Mouse (Mus musculus): ENCODE results near the gene Duox2. TPM values are rescaled to one million over a fixed set of nuclear protein-coding genes. Genes with fewer than 3 reads are reported as not detected.

Gene Duox2
- total and polyA plus RNA-seq, 2 experiments: 0.04 TPM; not detected in 1

DNA sequence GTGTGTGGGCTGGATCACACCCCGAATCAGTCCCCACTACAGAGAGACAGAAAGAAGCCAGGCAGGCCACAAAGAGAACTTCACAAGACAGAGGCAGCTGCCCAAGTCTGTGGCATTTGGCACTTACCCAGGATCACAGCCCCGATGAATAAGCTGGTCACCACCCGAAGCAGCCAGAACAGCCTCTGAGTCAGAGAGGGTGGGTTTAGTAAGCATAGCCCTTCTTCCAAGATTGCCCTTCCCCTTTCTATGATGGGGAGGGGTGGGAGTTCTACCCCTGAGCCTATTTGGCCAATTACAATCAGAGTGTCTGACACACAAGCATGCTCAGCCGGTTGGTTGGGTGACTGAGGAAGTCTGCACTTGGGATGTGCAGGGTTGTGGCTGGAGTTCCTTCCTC is 7.9 kb upstream of the Duox2 start:
- Histone ChIP-seq H3K4me1 (ENCODE audit: control insufficient read depth, insufficient read depth, low read length) (peaks cover 5% of the 10 kb centered on the region), H3K4me3 (ENCODE audit: insufficient read depth, low read depth, low read length) (no peak overlapping the region), H3K27me3 (ENCODE audit: control insufficient read depth, insufficient read depth, low read length) (peaks cover 11% of the 10 kb centered on the region; the same call in 1 of the 2 replicates), H3K36me3 (ENCODE audit: control insufficient read depth, insufficient read depth, low read length) (no peaks in the 10 kb centered on the region), H3K79me2 (ENCODE audit: control insufficient read depth, insufficient read depth, low read length) (no peaks in the 10 kb centered on the region), H3K9ac (ENCODE audit: low read depth, low read length) (no peak overlapping the region), H3K27ac (replicated peaks; ENCODE audit: insufficient read depth, low read depth, low read length) (no peak overlapping the region)
- TF ChIP-seq POLR2A (IDR thresholded peaks at IDR 0.05; ENCODE audit: extremely low read depth, insufficient read depth, low read length) (no peak), CTCF (IDR thresholded peaks at IDR 0.05; ENCODE audit: low read depth, low read length) (no peak)
- no peak for DNase-seq (ENCODE audit: extremely low read depth, low read depth, low spot score)
- WGBS: 47% methylated on average over 4 of the region's 4 CpGs

DNA sequence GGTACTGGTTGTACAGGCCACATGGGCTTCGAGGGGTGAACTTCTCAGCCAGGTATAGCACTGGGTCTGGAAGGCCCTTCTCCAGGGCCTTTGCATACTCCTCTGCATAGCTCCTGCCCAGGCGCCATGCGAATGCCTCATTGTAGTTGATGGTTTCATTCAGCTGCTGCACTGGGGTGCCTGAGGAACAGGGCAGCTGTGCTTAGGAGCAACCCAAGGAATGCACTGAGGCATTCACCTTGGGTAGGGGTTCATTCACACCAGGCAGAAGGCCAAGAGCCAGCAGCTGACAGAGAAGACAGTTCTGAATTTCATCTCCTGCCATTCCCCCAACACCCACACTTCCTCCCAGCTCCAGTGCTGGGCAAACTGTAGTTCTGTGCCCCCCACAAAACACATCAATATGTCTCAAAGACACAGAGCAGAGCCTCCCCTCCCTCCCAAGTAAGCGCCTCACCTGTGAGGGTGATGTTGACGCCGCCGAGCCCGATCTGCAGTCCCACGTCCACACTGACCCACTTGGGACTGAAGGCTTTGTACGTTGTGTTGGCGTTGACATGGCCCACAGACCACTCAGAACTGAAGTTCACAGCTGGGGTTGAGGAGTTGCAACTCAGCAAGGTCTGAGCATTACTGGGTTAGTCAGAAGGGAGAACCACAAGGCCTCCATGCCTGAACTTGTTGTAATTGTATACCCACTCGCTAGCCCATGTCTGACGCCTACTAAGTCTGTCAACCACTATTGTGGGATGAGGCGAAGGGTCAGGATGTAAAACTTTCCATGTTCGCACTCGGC is 7.0 kb upstream of the Duox2 start:
- 89% methylated on average over 16 of the region's 16 CpGs for WGBS
- no peak for DNase-seq (ENCODE audit: extremely low read depth, low read depth, low spot score)
- Histone ChIP-seq H3K79me2 (ENCODE audit: control insufficient read depth, insufficient read depth, low read length) (no peaks in the 10 kb centered on the region), H3K4me3 (ENCODE audit: insufficient read depth, low read depth, low read length) (no peak overlapping the region), H3K4me1 (ENCODE audit: control insufficient read depth, insufficient read depth, low read length) (peaks cover 8% of the 10 kb centered on the region), H3K27ac (replicated peaks; ENCODE audit: insufficient read depth, low read depth, low read length) (no peak overlapping the region), H3K9ac (ENCODE audit: low read depth, low read length) (no peak overlapping the region), H3K36me3 (ENCODE audit: control insufficient read depth, insufficient read depth, low read length) (no peaks in the 10 kb centered on the region), H3K27me3 (ENCODE audit: control insufficient read depth, insufficient read depth, low read length) (peaks cover 16% of the 10 kb centered on the region)
- TF ChIP-seq POLR2A (IDR thresholded peaks at IDR 0.05; ENCODE audit: extremely low read depth, insufficient read depth, low read length) (no peak), CTCF (IDR thresholded peaks at IDR 0.05; ENCODE audit: low read depth, low read length) (no peak)

DNA sequence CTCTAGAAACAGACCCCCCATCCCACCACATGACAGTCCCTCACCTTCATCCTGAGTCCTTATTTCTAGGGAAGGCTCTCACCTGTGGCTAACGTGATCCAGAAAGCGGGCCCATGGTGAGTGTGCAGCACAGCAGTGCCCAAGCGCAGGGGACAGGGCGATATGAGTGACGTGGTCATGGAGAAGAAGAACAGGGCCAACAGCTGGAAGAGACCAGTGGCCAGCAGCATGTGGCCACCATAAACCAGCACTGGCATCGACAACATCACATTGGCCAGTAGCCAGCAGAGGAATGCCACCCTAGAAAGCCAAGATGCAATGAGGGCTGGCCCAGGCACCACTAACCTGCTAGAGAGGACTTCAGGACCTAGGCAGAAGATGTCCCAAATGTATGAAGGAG is 6.3 kb upstream of the Duox2 start:
- 93% methylated on average over 6 of the region's 6 CpGs for WGBS
- no peak for TF ChIP-seq POLR2A (IDR thresholded peaks at IDR 0.05; ENCODE audit: extremely low read depth, insufficient read depth, low read length)
- TF ChIP-seq CTCF (IDR thresholded peaks at IDR 0.05; ENCODE audit: low read depth, low read length): no peak
- no peak overlapping the region for H3K4me3 ChIP-seq (ENCODE audit: insufficient read depth, low read depth, low read length)

DNA sequence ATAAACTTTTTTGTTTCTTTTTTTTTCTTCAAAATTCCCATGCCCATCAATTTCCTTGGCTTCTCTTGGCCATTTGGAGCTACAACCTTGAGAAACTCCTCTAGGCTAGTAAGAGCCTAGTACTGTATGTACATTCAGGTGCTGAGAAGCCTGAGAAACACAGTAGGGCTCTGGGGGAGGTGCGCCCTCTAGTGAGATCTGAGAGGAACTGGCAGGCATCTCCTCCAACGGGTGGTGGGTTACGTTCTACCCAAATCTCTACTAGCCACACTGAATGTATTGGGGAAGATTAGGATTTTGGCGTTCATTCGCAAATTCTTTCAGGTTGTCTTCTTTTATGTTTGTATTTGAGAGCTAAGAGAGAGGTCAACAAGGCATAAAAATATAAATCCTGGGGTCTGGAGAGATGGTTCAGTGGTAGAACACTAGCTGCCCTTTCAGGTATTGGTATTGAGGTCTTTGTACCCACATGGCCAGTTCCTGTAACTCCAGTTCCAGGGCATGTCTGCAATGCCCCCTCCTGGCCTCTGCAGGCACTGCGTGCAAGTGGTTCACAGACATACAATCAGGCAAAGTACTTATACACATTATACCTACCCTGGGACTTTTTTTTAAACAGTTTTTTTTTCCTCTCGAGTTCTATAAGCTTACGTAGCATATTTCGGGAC is 4.5 kb upstream of the Duox2 start:
- Histone ChIP-seq H3K79me2 (ENCODE audit: control insufficient read depth, insufficient read depth, low read length) (no peaks in the 10 kb centered on the region), H3K27me3 (ENCODE audit: control insufficient read depth, insufficient read depth, low read length) (peaks cover 29% of the 10 kb centered on the region), H3K4me1 (ENCODE audit: control insufficient read depth, insufficient read depth, low read length) (peaks cover 15% of the 10 kb centered on the region), H3K4me3 (ENCODE audit: insufficient read depth, low read depth, low read length) (no peak overlapping the region), H3K27ac (replicated peaks; ENCODE audit: insufficient read depth, low read depth, low read length) (no peak overlapping the region), H3K36me3 (ENCODE audit: control insufficient read depth, insufficient read depth, low read length) (no peaks in the 10 kb centered on the region), H3K9ac (ENCODE audit: low read depth, low read length) (no peak overlapping the region)
- 4% methylated on average over 9 of the region's 9 CpGs for WGBS
- peak; percentile 64 for DNase-seq (ENCODE audit: extremely low read depth, low read depth, low spot score)
- no peak for TF ChIP-seq POLR2A (IDR thresholded peaks at IDR 0.05; ENCODE audit: extremely low read depth, insufficient read depth, low read length)
- peak; percentile 95 for TF ChIP-seq CTCF (IDR thresholded peaks at IDR 0.05; ENCODE audit: low read depth, low read length)

More for the DNA sequence above, 6.3 kb upstream of the Duox2 start:
- Histone ChIP-seq H3K27me3 (ENCODE audit: control insufficient read depth, insufficient read depth, low read length) (peaks cover 22% of the 10 kb centered on the region), H3K79me2 (ENCODE audit: control insufficient read depth, insufficient read depth, low read length) (no peaks in the 10 kb centered on the region), H3K36me3 (ENCODE audit: control insufficient read depth, insufficient read depth, low read length) (no peaks in the 10 kb centered on the region), H3K27ac (replicated peaks; ENCODE audit: insufficient read depth, low read depth, low read length) (no peak overlapping the region), H3K9ac (ENCODE audit: low read depth, low read length) (no peak overlapping the region), H3K4me1 (ENCODE audit: control insufficient read depth, insufficient read depth, low read length) (peaks cover 8% of the 10 kb centered on the region)
- no peak for DNase-seq (ENCODE audit: extremely low read depth, low read depth, low spot score)

DNA sequence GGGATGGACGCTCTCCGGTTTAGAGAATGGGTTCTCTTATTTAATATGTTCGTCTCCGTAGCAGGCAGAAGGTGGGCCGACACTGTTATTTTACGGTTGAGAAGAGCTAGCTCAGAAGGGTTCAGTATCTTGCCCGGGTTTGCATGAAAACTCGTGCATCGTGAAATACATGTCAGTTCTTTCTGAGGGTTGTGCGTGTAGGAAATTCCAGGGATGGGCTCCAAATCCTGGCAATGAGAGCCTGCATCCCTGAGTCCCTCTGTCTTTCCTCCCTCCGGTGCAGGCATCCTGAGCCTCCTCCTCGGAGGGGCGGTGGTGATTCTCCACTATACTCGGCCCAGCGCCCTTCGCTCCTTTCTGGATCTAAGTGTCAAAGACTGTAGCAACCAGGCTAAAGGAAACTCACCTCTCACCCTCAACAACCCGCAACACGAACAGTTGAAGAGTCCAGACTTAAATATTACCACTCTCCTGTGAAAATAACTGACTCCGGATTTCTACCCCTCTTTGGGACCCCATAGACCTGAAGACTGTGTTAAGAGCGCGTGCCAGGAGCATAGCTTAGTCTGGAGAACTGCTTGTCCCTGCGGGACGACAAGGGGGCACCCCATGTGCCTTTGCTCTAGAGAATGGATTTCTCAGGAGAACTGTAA is 3.8 kb upstream of the Duox2 start:
- no peaks in the 10 kb centered on the region for H3K36me3 ChIP-seq (ENCODE audit: control insufficient read depth, insufficient read depth, low read length)
- no peaks in the 10 kb centered on the region for H3K79me2 ChIP-seq (ENCODE audit: control insufficient read depth, insufficient read depth, low read length)
- DNase-seq (ENCODE audit: extremely low read depth, low read depth, low spot score): no peak
- peaks cover 15% of the 10 kb centered on the region for H3K4me1 ChIP-seq (ENCODE audit: control insufficient read depth, insufficient read depth, low read length)
- WGBS: 15% methylated on average over 23 of the region's 23 CpGs
- no peak overlapping the region for H3K9ac ChIP-seq (ENCODE audit: low read depth, low read length)
- peaks cover 35% of the 10 kb centered on the region for H3K27me3 ChIP-seq (ENCODE audit: control insufficient read depth, insufficient read depth, low read length)
- no peak overlapping the region for H3K27ac ChIP-seq (replicated peaks; ENCODE audit: insufficient read depth, low read depth, low read length)
- H3K4me3 ChIP-seq (ENCODE audit: insufficient read depth, low read depth, low read length): no peak overlapping the region
- TF ChIP-seq POLR2A (IDR thresholded peaks at IDR 0.05; ENCODE audit: extremely low read depth, insufficient read depth, low read length) (no peak), CTCF (IDR thresholded peaks at IDR 0.05; ENCODE audit: low read depth, low read length) (no peak)

Measured in liver, adult 2 months (tissue).